Mouse (Mus musculus): Measurements from ENCODE around the gene Zfp865.

- TF ChIP-seq CTCF (IDR thresholded peaks at IDR 0.05; ENCODE audit: low read depth, low read length) (no peak), GATA1 (IDR thresholded peaks at IDR 0.05; ENCODE audit: borderline replicate concordance, low read length) (no peak), POLR2AphosphoS5 (IDR thresholded peaks at IDR 0.05; ENCODE audit: insufficient replicate concordance, low read depth, low read length) (no peak), TAL1 (conservative IDR thresholded peaks at IDR 0.05; ENCODE audit: low read depth, low read length) (no peak)
Observed at GRCm38 (mm10) chr7:5015118-5016001, 4.8 kb upstream of the Zfp865 start, which contains the start of gene Gm44973.
